Mouse (Mus musculus) embryonic fibroblast, embryonic 13.5 days (primary cell): ENCODE results near the gene Acsl5.

ENCODE experiments used
- CTCF ChIP-seq: IDR thresholded peaks from 2 replicates; pipeline ENCODE4 v1.5.1; 2011; ENCODE audit warnings: mild to moderate bottlenecking, control low read depth, low read length, moderate library complexity, borderline replicate concordance; ENCODE audit not compliant: insufficient read depth
- POLR2A ChIP-seq: IDR thresholded peaks from 2 replicates; pipeline ENCODE4 v1.6.1; 2011; ENCODE audit warnings: low read depth, mild to moderate bottlenecking, control low read depth, low read length, moderate library complexity

DNA sequence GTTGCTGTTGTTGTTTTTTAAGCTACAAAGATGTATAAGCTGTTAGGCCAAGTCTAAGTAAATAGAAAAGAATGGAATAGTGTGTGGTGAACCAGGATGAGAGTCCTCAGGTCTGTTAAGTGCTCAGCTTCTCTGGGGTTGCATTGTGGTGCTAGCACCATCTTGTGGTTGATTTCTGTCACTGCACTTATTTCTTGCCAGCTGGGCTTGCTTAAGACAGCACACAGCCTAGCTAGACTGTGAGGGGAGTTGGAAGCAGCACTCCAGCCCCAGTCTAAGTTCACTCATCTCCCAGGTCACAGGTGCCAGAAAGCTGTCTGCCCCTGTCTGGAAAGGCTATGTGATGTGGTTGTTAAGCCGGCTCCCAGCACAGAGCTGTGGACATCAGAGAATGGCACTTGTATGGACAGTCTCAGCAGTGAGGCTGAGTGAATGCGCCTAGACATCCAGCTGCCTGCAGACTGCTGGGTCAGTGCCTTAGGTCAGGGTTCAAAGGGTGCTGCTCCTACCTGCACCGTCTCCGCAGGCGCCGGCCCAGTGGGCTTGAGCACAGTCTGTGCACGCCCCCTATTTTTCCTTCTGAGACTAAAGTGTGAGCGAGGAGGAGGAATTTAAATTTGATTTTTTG is 81.0 kb downstream of the Acsl5 start:
- peak; percentile 48; the same call in 1 of the 2 replicates for TF ChIP-seq CTCF
- TF ChIP-seq POLR2A: no peak
